Mouse (Mus musculus) thymus, adult 2 months (tissue): ENCODE data around the gene Dixdc1.

Source experiments
- CTCF ChIP-seq: fragments of 200-500 bp; IDR thresholded peaks from 2 replicates; pipeline ENCODE4 v1.5.1; 2012; ENCODE audit warnings: mild to moderate bottlenecking, control low read depth, low read length, moderate library complexity, borderline replicate concordance; ENCODE audit not compliant: control insufficient read depth, poor library complexity, insufficient read depth; ENCODE audit errors: extremely low read depth
- POLR2A ChIP-seq: fragments of 200-500 bp; IDR thresholded peaks from 2 replicates; pipeline ENCODE4 v1.6.1; 2012; ENCODE audit warnings: mild to moderate bottlenecking, low read length, control low read depth, moderate library complexity; ENCODE audit not compliant: control insufficient read depth, poor library complexity, insufficient read depth; ENCODE audit errors: extremely low read depth

DNA sequence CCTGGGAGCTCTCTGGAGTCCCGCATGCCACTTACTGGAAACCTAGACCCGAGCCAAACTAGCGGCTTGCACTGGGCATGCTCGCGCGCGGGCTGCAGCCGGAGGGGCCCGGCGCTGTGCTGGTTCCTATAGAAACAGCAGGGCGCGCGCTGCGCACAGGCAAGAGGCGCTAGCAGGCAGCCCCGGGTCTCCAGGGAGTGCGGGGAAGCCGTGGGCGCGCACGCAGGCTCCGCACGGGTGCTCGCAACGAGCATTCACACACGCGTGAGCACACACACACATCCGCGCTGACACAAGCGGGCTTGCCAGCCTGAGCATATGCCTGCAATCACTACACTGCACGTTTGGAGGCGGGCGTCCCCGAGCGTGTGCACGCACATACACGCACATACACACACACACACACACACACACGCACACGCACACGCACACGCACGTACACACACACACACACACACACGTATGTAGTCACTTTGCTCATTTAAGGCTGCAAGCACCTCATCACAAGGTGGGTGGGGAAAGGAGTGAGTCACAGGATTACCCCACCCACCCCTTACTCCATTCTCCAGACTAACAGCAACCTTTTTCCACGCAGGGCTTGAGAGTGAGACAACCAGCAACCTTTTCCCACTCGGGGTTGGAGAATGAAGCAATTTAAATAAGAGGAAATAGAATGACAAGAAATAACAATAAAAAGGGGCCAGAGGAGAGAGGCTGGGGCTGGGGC is 11.2 kb downstream of the Dixdc1 start:
- TF ChIP-seq CTCF (no peak), POLR2A (no peak)
